Mouse (Mus musculus) mature B cell (primary cell): ENCODE data around the gene Gna14.

Experiments used
- in situ Hi-C: fragments of 300-500 bp; cut with MboI; formaldehyde crosslinking; loops from 2 replicates; pipeline ENCODE4 v1.14.3; 2019

The Gna14 gene

DNA sequence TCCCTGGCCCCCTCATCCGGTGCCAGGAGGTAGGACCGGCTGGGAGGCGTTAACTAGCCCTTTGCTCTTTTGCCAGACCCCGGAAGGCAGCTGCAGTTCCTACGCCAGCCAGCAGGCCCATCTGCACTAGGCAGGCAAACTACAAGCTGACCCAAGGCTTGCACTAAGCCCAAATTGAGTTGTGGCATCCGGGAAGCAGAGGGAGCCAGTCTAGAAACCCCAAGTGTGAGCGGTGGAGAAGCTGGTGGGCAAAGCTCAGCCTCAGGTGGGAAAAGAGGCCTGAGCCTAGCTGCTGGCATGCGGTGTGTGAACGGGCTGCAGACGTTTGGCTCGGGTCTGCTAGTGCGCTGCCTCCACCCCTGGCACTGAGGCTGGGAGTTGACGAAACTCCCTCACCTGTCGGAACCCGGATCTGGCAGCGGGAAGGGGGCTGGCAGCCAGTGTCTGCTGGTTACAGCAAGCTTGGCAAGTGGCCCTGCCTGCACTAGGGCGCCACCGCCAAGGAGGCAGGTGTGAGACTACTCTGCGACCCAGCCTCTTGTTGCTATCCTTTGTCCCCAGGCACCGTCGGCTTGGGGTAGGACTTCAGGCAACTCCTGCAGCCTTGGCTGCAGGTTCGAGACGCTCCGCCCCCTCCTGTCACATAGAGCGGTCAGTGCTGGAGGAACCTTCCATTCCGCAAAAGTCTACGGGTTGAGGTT, at the start of gene Gna14:
Gene Gna14, plus strand, starts transcription at position 232 of the 701 bp plus-strand sequence.
- in situ Hi-C loops, result no loop called here

DNA sequence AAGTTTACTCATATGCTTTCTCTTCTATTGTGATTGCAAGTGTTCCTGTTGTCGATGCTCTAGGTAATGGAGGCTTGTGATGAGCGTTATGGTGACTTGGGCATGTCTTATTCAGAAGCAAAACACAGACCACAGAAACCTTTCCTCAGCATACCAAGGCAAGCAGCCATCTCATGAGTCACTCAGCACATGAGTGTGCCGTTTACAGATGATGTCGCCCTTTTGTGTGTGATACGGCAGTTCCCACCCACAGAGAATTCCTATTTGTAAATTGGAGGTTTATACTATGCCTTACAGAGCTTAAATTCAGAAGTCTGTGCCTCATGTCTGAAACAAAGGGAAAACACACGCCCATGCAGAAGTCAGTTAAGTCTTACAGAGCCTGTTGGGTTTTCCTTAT, 49.0 kb upstream of the Gna14 start:
- in situ Hi-C loops, result no loop called here

DNA sequence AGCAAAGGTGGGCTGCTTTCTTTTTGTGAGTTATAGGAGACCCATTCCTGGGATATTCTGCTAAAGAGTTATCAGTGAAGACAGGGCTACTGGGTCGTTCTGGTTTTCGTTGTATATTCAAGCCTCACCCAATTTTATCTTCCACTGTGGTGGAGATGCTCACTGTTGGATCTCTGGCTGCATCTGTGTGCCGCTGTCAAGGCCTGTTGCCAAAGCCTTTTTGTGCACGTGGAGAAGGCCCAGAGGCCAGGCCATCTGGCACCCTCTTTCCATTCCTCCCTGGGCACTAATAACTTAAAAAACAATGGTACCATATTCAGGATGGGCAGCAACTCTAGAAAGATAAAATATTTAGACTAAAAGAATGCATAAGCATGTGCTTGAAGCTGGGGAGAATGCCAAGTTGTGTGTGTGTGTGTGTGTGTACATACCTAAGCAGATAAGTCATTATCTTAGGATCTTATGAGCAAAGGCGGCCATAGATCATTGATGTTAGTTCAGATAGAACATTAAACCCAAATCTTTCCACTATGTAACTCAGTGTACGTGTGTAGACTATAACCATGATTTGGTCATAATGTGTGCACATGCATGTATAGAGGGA, 45.3 kb upstream of the Gna14 start:
- in situ Hi-C loops, result no loop called here

DNA sequence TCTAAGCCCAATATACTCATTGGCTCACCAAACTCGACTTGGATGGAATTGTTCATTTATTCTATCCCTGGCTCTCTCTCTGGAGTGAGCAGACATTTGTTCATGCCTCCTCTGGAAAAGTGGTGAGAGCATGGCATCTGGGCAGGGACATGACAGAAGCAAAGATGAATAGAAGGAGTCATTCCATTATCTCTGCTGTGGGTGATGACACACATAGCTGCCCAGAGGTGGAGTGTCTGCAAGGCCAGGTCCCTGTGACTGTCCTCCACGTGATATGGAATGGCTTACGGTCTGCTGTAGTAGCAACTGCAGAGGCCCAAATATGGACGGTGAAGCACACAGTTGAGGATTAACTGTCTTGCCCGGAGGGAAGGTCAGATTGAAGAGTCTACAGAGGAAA, 41.2 kb upstream of the Gna14 start:
- in situ Hi-C loops, result no loop called here

DNA sequence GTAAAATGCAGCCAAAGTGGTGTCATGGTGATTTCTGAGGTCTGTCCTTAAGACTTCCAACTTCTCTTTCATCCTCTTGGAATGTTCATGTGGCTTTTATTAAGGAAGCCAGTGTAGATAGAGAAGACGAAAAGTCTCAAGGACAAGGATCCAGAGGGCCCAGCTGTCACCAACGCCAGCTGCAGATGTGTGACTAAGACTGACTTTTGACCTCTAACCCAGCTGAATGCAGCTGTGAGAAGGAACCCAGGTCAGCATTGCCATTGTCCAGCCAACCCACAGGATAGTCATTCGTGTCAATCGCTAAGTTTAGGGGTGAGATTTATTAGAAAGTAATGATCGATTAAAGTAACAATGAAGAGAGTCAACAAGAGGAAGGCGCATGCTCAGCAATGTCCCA, 32.5 kb upstream of the Gna14 start:
- in situ Hi-C loops, result no loop called here

DNA sequence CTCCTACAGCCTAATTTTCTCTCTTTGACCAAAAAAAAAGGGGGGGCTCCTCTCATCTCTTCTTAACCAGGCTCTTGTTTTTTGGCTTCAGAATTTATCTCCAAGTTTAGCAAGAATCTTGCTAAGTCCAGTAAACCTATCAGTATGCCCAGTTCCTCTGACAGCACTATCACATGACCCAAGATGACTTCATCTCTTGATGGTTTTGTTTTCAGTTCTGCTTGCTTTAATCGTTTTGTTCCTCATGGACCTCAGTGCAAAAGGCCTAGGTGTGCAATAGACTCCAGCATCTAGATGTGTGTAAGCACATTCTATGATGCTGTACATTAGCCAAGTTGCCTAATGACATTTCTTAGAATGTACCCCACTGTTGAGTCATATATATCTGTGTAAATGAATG, 27.8 kb upstream of the Gna14 start:
- in situ Hi-C loops, result no loop called here

DNA sequence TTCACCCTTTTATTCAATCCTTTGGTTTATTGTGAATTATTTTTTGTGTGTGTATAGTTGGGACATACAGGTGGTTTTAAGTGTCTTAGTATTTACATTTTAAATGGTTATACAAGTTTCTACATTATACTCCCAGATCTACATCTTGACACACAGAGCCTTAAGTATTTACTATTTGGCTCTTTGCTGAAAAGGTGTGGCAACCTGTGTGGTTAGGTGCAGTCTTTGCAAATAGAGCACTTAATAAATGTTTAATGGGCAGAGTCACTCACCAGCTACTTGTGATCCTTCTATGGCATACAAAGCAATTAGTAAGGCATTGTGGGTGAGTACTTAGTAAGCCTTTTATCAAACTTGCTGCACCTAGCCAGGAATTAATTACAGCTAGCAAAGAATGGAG, 24.3 kb upstream of the Gna14 start:
- in situ Hi-C loops, result no loop called here

DNA sequence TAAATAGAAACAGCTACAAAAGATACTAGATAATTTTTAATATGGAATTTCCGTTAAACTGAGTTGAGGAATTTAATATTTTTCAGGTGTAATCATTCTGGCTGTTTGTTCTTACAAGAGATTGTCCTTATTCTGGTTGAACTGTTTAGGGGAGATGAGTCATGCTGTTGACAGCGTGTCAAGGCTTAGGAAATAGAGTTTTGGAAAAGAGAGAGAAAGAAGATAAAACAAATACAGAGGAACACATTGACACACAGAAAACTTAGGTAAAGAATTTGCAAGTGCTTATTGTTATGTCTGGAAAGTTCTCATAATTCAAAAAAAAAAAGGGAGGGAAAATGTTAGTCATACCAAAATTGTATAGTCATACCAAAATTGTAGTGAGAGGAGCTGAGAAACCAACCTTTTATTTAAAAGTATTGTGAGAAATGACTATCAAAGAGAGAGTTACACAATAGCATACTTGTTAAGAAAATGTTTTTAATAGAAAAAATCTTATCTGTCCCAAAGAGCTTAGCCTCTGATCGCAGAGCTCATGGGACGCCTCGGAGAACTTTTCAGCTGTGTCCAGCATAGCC, 17.4 kb upstream of the Gna14 start:
- in situ Hi-C loops, result no loop called here

DNA sequence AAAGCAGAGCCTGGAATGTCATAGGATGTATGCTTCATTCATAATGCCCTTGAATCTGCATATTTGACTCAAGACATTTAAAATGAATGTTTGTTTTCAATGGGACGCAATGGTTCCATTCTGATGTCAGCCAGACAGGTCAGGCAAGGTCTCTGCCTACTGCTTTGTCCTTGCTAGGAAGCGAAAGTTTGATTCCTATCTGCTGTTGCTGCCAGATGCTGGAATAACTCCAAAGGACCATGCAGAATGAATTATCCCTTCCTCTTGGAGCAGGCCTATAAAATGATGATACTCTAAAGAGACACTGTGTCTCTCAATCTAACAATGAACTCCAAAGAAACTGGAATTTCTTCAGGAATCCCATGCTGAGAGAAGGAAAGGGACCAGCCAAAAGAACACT, 10.0 kb upstream of the Gna14 start:
- in situ Hi-C loops, result no loop called here

DNA sequence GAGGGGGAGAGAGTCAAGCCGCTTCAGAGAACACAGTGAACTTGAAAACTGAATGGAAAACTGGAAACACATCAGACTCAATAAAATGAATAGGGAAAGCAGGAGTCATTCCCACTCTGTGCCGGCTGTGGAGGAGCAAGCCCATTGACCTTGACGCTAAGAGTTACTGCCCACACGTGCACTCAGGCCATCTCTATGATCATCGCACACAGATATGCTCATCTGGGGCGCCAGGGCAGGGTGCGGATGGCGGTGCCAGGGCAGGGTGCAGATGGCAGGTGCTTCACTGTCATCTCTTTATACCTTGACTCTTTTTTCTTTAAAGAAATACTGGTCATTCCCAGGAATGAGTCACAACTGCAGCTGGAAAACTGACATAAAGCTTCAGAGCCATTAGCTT, 4.2 kb upstream of the Gna14 start:
- in situ Hi-C loops, result no loop called here

DNA sequence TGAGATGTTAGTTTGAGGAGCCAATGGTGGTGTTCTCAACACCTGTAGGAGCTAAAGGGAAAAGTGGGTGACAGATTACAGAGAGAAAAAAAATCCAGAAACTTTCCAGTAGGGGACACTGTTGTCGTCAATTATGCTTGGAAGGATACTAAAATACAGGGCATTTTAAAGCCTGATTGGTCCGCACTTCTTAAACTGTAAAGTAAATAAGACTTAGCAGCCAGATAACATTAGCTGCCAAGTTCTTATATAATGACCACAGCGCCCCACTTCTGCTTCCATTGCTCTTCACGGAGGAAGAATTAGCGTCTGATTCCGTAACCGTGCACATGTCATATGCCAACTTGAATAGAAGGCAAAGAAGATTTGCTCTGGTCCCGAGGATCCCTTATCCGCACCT, 683 bp upstream of the Gna14 start:
- in situ Hi-C loops, result no loop called here

DNA sequence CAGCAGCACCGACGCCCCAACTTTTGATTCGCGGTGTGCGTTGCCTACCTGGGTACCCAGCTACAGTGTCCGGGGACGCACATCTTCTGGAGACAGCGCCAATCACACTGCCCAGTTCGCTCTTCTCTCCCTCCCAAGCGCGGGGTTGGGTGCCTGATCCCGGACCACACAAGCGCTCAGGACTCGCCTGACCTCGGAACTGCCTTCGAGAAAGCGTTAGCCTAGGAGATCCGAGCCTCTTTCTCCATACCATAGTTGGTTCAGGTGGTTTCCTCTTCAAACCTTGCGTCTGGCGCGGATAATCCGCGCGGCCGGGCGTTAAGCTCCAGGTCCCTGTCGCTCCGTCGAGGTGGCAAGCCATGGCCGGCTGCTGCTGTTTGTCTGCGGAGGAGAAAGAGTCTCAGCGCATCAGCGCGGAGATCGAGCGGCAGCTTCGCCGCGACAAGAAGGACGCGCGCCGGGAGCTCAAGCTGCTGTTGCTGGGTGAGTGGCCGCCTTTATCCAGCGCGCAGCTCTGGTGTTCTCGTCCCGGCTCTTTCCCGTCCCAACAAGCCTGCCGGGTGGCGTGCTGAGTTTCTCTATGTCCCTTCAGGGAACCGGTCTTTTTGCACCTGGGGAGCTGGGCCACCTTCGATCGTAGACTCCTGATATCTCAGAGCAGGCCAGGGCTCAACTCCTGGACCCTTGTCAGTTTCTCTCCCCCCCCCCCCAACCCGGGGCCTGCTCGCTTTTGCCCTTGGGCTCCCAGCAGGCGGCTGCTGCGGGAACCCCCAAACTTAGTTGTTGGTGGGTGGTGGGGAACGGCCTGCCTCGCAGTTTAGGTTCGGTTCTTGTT, 990 bp downstream of the Gna14 start:
- in situ Hi-C loops, result no loop called here

DNA sequence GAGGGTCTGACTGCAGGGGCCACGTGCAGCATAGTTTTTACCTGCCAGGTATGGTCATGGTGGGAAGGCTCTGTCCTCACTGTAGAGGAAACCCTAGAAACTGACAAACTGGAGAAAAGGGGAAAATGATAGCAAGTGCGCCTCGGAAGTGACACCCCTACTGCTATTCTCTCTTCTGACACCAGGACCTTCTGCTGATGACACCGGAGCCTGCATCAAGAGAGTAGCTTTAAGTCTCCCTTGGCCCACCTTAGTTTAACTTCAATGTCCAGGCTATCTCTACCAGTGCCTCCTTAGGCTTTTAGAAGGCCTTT, 1.6 kb downstream of the Gna14 start:
- in situ Hi-C loops, result no loop called here

DNA sequence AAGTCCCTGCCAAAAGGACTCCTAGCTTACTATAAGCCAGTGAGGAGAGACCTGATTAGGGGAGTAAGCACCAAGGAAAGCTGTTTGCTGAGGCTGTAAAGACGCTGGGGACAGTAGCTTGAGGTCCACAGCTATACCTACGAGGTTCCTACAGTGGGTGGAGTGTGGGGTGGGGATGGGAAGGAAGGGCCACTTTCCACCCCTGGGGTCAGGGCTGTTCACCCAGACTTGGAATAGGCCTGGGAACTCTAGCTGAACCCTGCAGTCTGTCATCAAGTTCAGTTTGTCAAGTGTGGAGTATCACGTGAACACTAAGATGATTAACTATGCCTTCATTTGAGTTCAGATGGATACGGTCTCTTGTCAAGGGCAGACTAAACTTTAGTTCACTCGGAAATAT, 2.3 kb downstream of the Gna14 start:
- in situ Hi-C loops, result no loop called here

DNA sequence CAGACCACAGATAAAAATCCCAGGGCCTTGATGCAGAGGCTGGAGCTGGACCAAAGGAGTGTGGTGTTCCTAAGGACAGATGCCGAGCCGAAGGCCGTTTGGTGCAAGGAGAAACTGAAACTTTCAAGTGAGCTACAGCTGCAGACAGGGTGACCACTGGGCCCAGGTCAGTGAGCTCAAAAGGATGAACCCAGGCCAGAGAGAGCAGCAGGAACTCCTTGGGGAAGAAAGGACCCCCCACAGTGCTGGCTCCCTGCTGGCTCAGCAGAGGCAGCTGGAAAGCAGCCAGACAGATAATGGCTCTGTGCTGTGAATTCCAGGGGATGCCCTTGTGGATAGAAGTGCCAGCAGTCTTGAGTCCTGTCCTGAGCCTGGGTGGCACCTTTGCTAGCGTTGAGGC, 3.7 kb downstream of the Gna14 start:
- in situ Hi-C loops, result no loop called here

DNA sequence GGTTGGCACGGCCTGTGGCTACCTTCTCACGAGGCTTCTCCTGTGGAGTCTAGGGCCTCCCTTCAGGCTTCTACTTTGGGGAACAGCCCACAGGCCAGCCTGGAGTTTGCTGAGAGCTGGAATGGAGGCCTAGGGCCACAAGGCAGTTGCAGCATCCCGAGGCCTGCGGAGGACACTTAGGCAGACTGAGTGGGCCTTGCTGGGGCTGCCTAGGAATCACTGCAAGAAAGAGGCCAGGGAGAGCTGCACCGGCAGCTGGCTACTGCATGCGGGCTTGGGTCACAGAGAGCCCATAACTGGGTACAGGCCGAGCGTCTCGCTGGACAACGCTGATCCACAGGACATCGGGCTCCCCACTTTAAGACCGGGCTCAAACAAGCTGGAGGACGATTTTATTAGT, 4.3 kb downstream of the Gna14 start:
- in situ Hi-C loops, result no loop called here

DNA sequence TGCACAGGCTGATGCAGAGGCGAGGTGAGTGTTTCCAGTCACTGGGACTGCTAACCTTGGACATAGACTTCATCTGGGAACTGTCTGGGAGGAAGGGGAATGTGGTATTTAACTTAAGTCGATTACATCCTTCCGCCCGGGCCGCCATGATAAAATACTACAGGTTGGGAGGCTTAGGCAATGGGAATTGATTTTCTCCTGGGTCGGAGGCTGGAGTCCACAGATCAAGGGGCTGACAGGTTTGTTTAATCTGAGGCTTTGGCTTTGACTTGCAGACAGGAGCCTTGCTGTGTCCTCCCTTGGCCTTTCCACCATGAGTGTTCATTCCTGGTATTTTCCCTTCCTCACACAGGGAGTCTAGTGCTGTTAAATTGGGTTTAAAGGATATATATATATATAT, 5.8 kb downstream of the Gna14 start:
- in situ Hi-C loops, result no loop called here

DNA sequence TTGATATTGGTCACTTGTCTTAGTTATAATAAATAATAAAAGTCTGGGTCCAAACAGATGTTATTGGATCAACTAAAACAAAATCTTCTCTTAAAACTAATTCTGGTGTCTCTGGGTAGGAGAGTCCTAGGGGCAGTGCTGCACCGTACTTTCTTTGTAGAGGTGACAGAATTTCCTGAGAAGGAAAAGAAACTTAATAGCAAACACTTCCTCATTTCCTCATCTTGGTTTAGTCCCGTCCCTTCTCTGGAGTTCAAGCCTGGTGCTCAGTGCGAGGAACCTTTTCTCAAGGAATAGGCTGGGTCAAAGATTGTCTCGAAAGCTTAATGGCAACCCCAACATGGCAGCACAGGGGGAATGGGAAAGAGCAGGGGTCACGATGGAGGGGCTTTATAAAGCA, 7.8 kb downstream of the Gna14 start:
- in situ Hi-C loops, result no loop called here

DNA sequence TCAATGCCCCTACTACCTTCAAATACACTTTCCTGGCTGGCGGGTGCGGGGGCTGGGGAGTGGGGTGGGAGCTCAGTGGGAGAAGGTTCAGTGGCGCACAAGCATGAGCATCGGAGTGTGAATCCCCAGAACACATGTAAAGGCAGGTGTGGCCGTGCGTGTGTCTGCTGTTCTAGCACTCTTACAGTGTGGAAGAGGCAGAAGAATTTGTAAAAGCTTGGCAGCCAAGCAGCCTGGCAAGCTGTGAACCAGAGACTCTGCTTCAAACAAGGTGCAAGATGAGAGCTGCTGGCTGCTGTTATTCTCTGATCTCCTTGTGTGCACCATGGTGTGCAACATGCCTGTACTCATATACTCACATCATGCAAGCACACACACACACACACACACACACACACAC, 11.1 kb downstream of the Gna14 start:
- in situ Hi-C loops, result no loop called here

DNA sequence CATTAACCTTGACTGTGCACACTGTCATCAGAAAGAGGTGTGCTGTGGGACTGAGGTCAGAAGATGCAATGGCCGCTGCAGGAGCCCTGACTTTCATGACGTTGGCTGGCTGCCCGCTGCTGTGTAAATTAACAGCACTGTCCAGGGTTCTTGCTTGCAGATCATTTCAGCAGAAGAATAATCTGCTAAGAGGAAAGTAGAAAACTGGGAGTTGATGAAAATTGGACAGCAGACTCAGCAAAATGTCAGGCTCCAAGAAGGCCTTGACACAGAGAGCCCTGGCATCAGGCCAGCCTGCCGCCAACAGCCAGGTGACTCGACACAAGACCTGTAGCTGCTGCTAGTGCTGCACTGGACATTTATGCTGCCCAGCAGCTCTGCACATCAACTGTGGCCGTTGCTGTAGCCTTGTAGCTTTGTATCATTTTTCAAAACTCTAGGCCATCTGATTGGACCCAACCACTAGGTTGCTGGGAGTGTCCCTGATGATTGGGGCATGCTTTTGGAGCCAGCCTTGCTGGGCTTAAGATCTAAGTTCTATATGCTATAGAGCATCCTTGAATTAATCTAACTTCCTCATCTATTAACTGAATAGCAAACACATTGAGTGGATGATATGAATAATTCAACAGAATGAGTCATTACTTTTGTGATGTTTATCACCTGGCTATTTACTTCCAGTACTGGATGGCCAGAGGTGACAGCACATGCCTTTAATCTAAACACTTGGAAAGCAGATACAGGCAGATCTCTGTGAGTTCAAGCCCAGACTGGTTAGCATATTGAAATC, 12.5 kb downstream of the Gna14 start:
- in situ Hi-C loops, result no loop called here

DNA sequence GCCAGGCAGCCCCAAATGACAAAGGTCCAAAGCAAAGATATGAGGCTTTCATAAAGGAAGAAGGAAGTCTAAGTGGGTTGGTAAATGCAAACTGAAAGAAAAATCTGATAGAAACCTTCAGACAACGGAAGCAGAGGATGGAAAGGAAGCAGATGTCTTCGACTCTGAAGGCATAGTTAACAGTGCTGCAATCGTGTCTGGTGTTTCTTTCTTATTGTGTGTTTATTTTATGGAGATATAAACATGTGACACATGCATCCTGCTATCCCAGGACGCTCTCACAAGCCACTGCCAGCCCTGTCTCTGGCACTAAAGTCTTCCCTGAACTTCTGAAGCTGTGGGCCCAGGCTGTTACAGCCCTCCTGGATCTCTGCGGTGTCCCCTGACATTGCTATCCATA, 13.2 kb downstream of the Gna14 start:
- in situ Hi-C loops, result no loop called here

DNA sequence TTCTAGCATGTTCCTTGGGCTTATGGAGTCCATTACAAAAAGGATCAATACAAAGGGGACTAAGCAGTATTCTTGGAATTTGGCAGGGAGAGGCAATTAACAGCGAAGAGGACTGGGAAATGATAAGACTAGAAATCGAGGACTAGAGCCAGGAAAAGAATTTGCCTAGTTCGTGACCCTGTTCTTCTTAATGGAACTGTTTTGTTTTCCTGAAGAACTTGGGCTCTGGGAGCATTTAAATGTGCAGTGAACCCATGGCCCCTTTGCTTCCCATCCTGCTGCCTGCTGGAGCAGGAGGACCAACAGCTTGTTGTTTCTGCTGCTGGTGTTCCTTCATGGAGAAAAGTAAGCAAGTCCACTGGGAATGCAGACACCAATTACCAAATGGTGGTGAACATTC, 15.3 kb downstream of the Gna14 start:
- in situ Hi-C loops, result no loop called here
